Mouse (Mus musculus) thymus, adult 2 months (tissue): ENCODE measurements around the gene Gm21149. TPM values are rescaled to one million over a fixed set of nuclear protein-coding genes. Genes with fewer than 3 reads are reported as not detected.
"Not testable (repeated sequence)": the region's sequence is repeated elsewhere in the genome, so short reads cannot be mapped to it uniquely, and the experiment has no call there.

Experiments used
- DNase-seq: peaks from one replicate; pipeline ENCODE4 v3.0.0; 2021
- H3K27ac ChIP-seq: fragments of 200-500 bp; 2 replicates; pipeline ENCODE4 v1.5.1; 2012; ENCODE audit warnings: low read length, control low read depth; ENCODE audit not compliant: control insufficient read depth, insufficient read depth
- H3K27me3 ChIP-seq: fragments of 200-500 bp; 2 replicates; pipeline ENCODE4 v1.6.1; 2012; ENCODE audit warnings: mild to moderate bottlenecking, low read length, moderate library complexity, mixed read lengths; ENCODE audit not compliant: control insufficient read depth, insufficient read depth
- H3K36me3 ChIP-seq: fragments of 200-500 bp; 2 replicates; pipeline ENCODE4 v1.6.1; 2012; ENCODE audit warnings: mild to moderate bottlenecking, low read length, moderate library complexity; ENCODE audit not compliant: control insufficient read depth, insufficient read depth
- H3K4me1 ChIP-seq: fragments of 200-500 bp; replicated peaks from 2 replicates; pipeline ENCODE4 v1.6.1; 2012; ENCODE audit warnings: low read length; ENCODE audit not compliant: control insufficient read depth, insufficient read depth
- H3K4me3 ChIP-seq: fragments of 200-500 bp; 2 replicates; pipeline ENCODE4 v1.5.1; 2012; ENCODE audit warnings: mild to moderate bottlenecking, low read length, control low read depth, moderate library complexity; ENCODE audit not compliant: control insufficient read depth, insufficient read depth
- WGBS: fragments of 180-500 bp; shearing (Covaris S2); methylation state at CpG from one replicate; pipeline ENCODE4 v1.1.7; 2018; 5-methylcytosine and 5-hydroxymethylcytosine counted together
- polyA plus RNA-seq: library from polyadenylated mRNA; depleted of rRNA; stranded (reverse); fragments of >200 nt; gene quantifications from 2 replicates; pipeline ENCODE4 v1.2.3, GENCODE M21; 2012; rRNA removed

Gm21149 gene
- polyA plus RNA-seq = not detected in 2 replicates

- not testable (repeated sequence) for DNase-seq, H3K27ac ChIP-seq, H3K4me1 ChIP-seq, H3K36me3 ChIP-seq, H3K4me3 ChIP-seq, H3K27me3 ChIP-seq
- WGBS = 68% methylated on average over 1 of the region's 1 CpGs
These were observed at the start of gene Gm21149 for GRCm38 (mm10) chr5:15476423-15476822. Gm21149 (minus strand) TSS chr5:15476523.

GRCm38 (mm10) chr5:15522470-15522869 lies 46.1 kb upstream of the Gm21149 start:
- not testable (repeated sequence) for H3K36me3 ChIP-seq, H3K27ac ChIP-seq, H3K27me3 ChIP-seq, H3K4me1 ChIP-seq, DNase-seq, H3K4me3 ChIP-seq

DNA sequence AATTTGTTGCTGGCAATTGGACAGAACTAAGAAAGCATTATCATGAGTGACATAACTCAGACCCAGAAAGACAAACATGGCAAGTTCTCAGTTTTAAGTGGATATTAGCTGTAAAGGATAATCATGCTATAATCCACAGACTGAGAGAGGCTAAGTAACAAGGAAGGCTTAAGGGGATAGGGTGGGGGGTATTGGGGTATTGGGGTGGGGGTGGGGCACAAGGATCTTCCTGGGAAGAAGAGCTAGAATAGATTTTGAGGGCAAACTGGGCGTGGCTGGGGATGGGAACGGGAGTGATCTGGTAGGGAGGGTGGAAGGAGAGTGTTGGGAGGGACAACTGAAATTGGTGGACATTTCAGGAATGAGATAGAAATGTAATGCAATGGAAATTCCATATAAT lies 45.7 kb upstream of the Gm21149 start:
- not testable (repeated sequence) for H3K36me3 ChIP-seq, DNase-seq, H3K4me1 ChIP-seq, H3K27ac ChIP-seq, H3K4me3 ChIP-seq, H3K27me3 ChIP-seq
- WGBS = 38% methylated on average over 2 of the region's 2 CpGs

DNA sequence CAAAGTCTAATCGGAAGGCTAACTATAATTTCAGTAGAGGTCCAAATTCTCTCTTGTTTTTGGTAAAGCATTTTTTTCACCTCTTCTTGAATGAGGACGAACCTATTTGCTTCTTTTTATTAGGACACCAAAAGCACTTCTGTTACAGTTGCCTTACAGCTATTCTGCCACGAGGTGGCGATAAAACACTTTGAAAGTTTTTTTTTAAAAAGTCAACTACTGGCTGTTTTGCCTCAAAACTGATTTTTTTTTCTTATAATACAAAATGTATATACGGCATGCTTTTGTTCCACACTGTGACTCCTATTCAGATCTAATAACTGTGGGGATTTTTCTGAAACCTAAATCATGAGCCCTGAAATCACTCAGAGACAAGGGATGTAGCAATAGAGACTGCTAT lies 44.1 kb upstream of the Gm21149 start:
- not testable (repeated sequence) for H3K4me3 ChIP-seq, DNase-seq, H3K27me3 ChIP-seq, H3K36me3 ChIP-seq, H3K4me1 ChIP-seq, H3K27ac ChIP-seq
- WGBS = 18% methylated on average over 5 of the region's 5 CpGs

DNA sequence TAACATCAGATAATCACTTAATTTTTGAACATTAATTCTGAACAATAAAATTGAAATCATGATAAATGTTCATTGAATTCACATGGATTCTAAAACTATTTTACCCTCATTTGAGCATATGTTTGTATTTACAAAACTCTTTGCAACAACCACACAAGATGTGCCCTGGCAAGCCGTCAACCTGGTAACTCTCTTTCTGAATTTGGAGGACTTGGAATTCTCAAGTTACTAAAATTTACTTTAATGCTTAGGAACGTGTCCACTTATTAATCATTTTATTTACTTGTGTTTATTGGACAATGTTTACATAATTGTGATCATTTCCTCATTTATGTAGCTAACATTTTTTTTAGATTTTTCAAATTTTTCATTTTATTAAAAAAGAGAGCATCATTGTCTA lies 40.8 kb upstream of the Gm21149 start:
- DNase-seq, H3K4me3 ChIP-seq, H3K27ac ChIP-seq, H3K27me3 ChIP-seq, H3K36me3 ChIP-seq, H3K4me1 ChIP-seq: not testable (repeated sequence)
- WGBS = 77% methylated on average over 2 of the region's 2 CpGs

- not testable (repeated sequence) for H3K27me3 ChIP-seq
- 68% methylated on average over 3 of the region's 3 CpGs for WGBS
These were observed 35.9 kb upstream of the Gm21149 start for GRCm38 (mm10) chr5:15512236-15512635.

DNA sequence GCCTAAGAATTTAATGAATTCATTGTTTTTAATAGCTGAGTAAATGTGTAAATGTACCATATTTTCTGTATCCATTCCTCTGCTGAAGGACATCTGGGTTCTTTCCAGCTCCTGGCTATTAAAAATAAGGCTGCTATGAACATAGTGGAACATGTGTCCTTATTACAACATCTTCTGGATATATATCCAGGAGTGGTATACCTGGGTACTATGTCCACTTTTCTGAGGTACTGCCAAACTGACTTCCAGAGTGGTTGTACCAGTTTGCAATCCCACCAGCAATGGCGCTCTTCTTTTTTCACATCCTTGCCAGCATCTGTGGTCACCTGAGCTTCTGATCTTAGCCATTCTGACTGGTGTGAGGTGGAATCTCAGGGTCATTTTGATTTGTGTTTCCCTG lies 33.6 kb upstream of the Gm21149 start:
- not testable (repeated sequence) for H3K36me3 ChIP-seq, H3K4me3 ChIP-seq, H3K27ac ChIP-seq, DNase-seq, H3K4me1 ChIP-seq, H3K27me3 ChIP-seq
- WGBS = 84% methylated on average over 1 of the region's 1 CpGs

More at GRCm38 (mm10) chr5:15512236-15512635, 35.9 kb upstream of the Gm21149 start:
- DNase-seq, H3K4me1 ChIP-seq, H3K4me3 ChIP-seq, H3K36me3 ChIP-seq, H3K27ac ChIP-seq: not testable (repeated sequence)

DNA sequence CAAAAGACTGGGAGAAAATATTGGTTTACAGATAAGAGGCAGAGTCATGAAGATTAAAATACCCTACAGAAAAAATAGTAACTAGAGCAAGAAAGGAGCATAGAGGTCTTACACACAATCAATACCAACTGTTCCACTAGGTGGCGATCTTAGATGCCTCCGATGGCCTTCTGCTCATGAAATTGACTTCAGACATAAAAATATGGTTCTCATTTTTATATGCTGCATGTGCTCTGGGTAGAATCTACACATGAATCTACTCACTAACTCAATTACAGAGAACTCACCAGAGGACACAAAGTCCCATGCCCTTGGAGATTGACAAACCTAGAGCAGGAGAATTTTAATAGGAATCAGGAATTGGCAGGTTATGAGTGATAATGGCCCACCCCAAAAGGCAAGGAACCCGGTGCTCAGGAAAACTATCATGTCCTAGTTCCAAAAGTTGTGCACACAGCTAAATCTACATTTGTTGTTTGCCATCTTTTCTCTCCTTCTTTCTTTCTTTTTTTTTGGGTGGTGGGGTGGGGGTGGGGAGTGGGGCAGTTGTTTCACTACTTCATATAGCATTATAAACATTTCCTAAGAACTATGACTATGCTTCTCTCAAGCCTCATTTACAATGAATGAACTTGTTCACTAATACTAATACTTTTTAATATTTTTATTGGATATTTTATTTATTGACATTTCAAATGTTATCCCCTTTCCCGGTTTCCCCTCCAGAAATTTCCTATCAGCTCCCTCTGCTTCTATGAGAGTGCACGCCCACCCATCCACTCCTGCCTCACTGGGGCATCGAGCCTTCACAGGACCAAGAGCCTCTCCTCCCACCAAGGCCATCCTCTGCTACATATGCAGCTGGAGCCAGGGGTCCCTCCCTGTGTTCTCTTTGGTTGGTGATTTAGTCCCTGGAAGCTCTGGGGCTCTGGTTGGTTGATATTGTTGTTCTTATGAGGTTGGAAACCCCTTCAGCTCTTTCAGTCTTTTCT lies 32.4 kb upstream of the Gm21149 start:
- not testable (repeated sequence) for DNase-seq, H3K4me1 ChIP-seq, H3K36me3 ChIP-seq, H3K27ac ChIP-seq, H3K4me3 ChIP-seq, H3K27me3 ChIP-seq
- WGBS = 71% methylated on average over 6 of the region's 6 CpGs

DNA sequence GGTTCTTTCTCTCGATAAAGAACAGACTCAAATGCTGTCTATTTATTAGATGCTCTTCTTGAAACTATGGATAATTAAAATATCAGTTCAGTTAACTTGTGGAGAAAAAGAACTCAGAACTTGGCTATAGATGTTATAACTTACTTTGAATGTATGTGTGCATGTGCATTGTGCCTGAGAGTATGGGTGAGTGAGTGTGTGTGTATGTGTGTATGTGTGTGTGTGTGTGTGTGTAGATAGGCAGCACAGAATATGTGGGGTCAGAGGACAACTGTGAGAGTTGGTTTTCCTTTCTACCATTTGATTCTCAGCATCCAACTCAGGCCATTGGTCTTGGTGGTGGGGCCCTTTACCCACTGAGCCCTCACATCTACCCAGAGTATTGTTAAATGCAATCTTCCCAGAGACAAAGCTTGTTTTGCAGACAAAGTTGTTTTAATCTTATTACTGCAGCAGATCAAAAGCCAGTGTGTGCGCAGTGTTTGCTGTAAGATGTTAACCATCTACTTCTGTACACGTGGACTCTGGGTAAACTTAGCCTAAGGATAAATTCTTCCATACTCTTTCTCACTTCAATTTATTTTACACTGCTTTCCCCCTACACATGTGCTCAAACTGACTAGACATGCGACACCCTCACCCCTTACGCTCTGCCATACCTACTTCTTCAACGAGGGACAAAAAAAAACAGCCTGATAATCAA lies 31.6 kb upstream of the Gm21149 start:
- H3K4me1 ChIP-seq, H3K36me3 ChIP-seq, DNase-seq, H3K27me3 ChIP-seq, H3K4me3 ChIP-seq, H3K27ac ChIP-seq: not testable (repeated sequence)
- WGBS = 65% methylated on average over 6 of the region's 6 CpGs
